Mouse (Mus musculus) lung, embryonic 16.5 days (tissue): ENCODE data around the gene Ppp5c. TPM values are rescaled to one million over a fixed set of nuclear protein-coding genes. Genes with fewer than 3 reads are reported as not detected.

Experiments used
- ATAC-seq: fragments of 200-750 bp; cut with Nextera tagmentation; 2 replicates; pipeline ENCODE4 v1.8.0; 2017; ENCODE audit warnings: low read depth, mild to moderate bottlenecking, moderate library complexity
- H3K27ac ChIP-seq: fragments of 300-500 bp; sonication (generic); 2 replicates; pipeline ENCODE4 v1.5.1; 2014; ENCODE audit warnings: mild to moderate bottlenecking, control low read depth, low read length
- H3K27me3 ChIP-seq: fragments of 300-500 bp; sonication (generic); 2 replicates; pipeline ENCODE4 v1.6.1; 2014; ENCODE audit warnings: low read depth, low read length, mixed read lengths; ENCODE audit not compliant: control insufficient read depth, insufficient read depth
- H3K36me3 ChIP-seq: fragments of 300-500 bp; sonication (generic); 2 replicates; pipeline ENCODE4 v1.6.1; 2014; ENCODE audit warnings: low read length; ENCODE audit not compliant: control insufficient read depth, insufficient read depth
- H3K4me1 ChIP-seq: fragments of 300-500 bp; sonication (generic); replicated peaks from 2 replicates; pipeline ENCODE4 v1.6.1; 2014; ENCODE audit warnings: low read length, mixed read lengths; ENCODE audit not compliant: control insufficient read depth, insufficient read depth
- H3K4me2 ChIP-seq: fragments of 300-500 bp; sonication (generic); 2 replicates; pipeline ENCODE4 v1.6.1; 2014; ENCODE audit warnings: low read depth, low read length, control low read depth
- H3K4me3 ChIP-seq: fragments of 300-500 bp; sonication (generic); 2 replicates; pipeline ENCODE4 v1.5.1; 2014; ENCODE audit warnings: mild to moderate bottlenecking, low read length, control low read depth
- H3K9ac ChIP-seq: fragments of 300-500 bp; sonication (generic); 2 replicates; pipeline ENCODE4 v1.6.1; 2014; ENCODE audit warnings: low read length, control low read depth
- H3K9me3 ChIP-seq: fragments of 300-500 bp; sonication (generic); 2 replicates; pipeline ENCODE4 v1.6.1; 2016; ENCODE audit warnings: low read length; ENCODE audit not compliant: control insufficient read depth
- WGBS: fragments of 180-500 bp; shearing (Covaris S2); extraction: QIAGEN DNeasy Blood & Tissue Kit; methylation state at CpG from one replicate; pipeline ENCODE4 v1.1.7; 2014; 5-methylcytosine and 5-hydroxymethylcytosine counted together
- polyA plus RNA-seq: library from polyadenylated mRNA; unstranded; fragments of >200 nt; fragmentation: Nextera tagmentation; extraction: Ambion mirVana; gene quantifications from 2 replicates; pipeline ENCODE4 v1.2.1, GENCODE M21; 2015

Ppp5c gene
- polyA plus RNA-seq, 1 experiment from 2014 or later: 105 TPM

DNA sequence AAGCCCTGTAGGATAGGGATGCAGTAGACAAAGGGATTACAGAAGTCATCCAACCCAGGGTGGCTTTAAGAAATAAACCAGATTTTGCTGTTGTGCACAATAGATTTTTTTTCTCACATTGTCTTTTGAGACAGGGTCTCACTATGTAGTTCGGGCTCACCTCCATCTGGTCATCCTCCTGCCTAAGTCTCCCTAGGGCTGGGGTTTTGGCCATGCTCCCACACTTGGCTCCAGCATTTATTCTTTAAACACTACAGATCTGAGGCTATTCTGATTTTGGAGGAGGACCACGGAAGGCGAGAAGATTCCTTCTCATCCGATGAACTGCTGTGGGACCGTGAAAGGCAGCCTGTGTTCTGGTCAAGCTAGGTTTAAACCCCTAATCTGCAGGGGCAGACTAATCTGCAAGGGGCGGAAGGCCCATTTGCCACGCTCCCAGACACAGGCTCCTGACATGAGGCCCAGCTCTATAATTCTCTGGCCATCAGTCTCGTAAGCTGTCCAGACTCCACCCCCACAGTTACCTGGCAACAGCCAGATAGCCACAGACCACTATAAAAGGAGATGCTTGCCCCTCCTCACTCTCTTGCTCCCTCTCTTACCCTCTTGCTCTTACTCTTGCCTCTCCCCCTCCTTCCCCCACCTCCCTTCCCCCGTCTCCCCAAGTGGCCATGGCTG, 10.4 kb upstream of the Ppp5c start:
- Histone ChIP-seq H3K4me1 (no peaks in the 10 kb centered on the region), H3K9me3 (no peaks in the 10 kb centered on the region), H3K27me3 (no peaks in the 10 kb centered on the region), H3K4me2 (no peak overlapping the region), H3K36me3 (peaks cover 74% of the 10 kb centered on the region), H3K9ac (no peak overlapping the region), H3K4me3 (no peak overlapping the region), H3K27ac (no peak overlapping the region)
- WGBS: 69% methylated on average over 9 of the region's 9 CpGs
- no peak for ATAC-seq

DNA sequence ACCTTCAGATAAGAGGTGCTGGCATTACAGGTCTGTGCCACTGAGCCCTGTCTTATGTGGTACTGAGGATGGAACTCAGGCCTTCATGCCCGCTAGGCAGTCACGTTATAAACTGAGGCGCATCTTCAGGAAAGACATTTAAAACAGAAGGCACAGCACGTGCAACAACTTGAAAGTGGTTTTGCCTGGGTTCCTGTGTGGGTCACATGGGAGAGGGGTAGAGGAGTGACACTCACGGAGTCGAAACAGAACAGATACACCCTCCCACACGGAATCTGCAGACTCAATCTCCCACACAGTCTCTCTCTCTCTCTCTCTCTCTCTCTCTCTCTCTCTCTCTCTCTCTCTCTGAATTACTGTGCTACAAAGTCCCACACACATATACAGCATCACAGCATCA, 2.5 kb upstream of the Ppp5c start:
- peaks cover 20% of the 10 kb centered on the region for H3K4me1 ChIP-seq
- WGBS: 73% methylated on average over 7 of the region's 7 CpGs
- no peak overlapping the region for H3K4me3 ChIP-seq
- peaks cover 35% of the 10 kb centered on the region for H3K36me3 ChIP-seq
- no peaks in the 10 kb centered on the region for H3K9me3 ChIP-seq
- ATAC-seq: no peak
- H3K4me2 ChIP-seq: no peak overlapping the region
- H3K27me3 ChIP-seq: no peaks in the 10 kb centered on the region
- H3K9ac ChIP-seq: no peak overlapping the region
- no peak overlapping the region for H3K27ac ChIP-seq

DNA sequence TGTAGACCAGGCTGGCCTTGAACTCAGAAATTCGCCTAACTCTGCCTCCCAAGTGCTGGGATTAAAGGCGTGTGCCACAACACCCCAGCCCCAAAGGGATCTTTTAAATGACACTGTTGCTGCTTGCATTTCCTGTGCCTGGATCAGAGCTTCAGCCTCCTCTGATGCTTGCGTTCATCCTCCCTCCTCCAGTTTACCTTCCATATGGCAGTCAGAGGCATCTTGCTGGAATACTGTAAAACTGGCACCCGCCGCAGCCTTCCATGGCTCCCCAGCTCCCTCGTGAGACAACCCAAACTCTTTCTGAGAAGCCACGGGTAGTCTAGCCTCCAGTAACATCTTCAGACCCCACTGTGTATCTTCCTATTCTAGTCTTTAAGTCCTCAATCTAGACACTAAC, 1.2 kb upstream of the Ppp5c start:
- H3K9ac ChIP-seq: no peak overlapping the region

DNA sequence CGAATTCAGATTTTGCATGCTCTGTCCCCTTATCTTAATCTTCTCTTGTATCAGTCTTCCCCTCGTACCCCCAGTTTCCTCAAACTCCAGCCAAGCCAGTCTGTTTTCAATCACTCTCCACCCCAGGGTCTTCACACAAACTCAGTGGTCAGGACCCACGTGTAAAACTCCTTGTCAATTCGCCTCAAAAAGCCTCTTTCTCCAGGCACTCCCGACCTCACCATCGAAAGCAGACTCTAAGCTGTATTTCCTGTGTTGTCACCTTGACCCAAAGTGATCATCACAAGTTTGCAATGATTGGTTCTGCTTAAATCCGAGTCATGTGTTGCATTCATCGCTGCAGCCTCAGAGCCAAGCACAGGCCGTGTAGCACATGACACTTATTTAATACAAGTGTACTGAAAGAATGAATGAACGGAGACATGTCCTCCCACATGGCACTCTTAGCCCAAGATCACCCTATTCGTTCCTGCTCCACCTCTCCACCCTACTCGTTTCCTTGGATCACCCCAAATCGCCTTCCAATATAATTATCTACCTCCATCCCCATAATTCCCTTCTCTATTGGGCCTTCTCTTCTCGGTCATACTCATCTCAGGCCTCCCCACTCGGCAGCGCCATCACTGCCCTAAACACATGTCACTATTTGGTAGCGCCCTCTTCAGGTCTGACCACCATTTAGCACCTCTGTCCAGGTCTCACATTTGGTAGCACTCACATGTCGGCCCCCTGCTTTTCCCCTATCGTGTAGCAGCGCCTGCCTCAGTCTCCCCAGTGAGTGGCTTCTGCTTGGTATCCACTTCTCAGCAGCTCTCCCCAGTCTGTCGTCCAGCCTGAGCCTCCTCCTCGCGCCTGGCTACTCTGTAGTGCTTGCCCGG, 775 bp downstream of the Ppp5c start:
- Histone ChIP-seq H3K4me1 (peaks cover 42% of the 10 kb centered on the region), H3K27ac (peak overlapping the region; percentile 92), H3K9ac (peak overlapping the region; percentile 91), H3K4me2 (peak overlapping the region; percentile 75), H3K27me3 (no peaks in the 10 kb centered on the region), H3K36me3 (peaks cover 17% of the 10 kb centered on the region), H3K4me3 (peak overlapping the region; percentile 85), H3K9me3 (no peaks in the 10 kb centered on the region)
- peak; percentile 39 for ATAC-seq
- WGBS: 4% methylated on average over 24 of the region's 24 CpGs

More for the DNA sequence above, 1.2 kb upstream of the Ppp5c start:
- H3K27me3 ChIP-seq: no peaks in the 10 kb centered on the region
- peaks cover 33% of the 10 kb centered on the region for H3K4me1 ChIP-seq
- ATAC-seq: no peak
- H3K27ac ChIP-seq: no peak overlapping the region
- H3K4me2 ChIP-seq: no peak overlapping the region
- H3K36me3 ChIP-seq: peaks cover 22% of the 10 kb centered on the region
- H3K9me3 ChIP-seq: no peaks in the 10 kb centered on the region
- H3K4me3 ChIP-seq: no peak overlapping the region
- 69% methylated on average over 7 of the region's 7 CpGs for WGBS

DNA sequence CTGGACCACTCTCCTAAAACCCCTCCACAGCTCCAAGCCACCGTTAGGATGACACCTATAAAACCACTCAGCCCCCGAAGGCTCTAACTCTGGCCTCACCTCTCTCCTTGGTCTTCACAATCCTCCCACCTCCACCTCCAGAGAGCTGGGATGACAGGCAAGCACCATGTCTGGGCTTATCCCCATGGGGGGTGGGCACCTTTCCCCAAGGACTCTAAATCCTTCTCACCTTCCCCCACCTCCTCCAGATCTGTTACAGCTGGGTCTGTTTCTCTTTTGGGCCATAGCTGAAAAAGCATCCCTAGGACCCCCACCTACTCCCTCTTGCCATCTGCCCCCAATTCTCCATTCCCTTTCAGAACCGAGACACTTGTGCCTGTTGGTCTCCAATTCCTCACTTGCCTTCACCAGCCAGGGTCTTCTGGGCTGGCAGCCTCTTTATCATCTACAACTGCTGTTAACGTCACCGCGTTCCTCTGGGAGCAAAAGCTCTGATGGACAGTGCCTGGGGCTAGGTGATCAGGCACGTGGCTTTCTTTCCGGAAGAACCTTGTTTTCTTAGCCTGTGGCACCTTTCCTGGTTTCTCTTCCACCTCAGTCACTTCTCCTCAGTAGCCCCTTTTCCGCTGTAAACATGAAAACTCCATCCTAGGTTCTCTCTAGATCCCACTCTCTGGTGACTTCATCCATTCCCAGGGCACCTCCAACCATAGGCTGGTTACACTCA, 1.7 kb downstream of the Ppp5c start:
- H3K27ac ChIP-seq: peak overlapping the region; percentile 89
- WGBS: 63% methylated on average over 9 of the region's 9 CpGs

DNA sequence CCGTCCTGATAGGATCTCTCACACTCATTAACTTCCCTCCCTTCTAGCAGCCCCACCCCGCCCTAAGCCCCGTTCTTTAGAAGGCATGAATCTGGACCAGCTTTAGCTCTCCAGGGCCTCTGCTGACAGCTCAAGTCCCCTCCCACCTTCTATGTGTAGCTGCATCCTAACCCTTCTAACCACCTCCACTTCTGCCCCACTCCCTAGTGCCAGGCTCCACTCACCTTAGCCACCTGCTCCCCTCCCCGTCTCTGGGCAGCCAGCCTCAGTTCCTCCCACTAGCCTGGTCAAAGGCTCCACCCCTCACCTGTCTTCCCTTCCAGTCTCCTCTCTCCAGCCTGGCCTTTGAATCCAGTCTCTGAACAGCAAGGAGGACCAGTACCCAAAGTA, 2.2 kb downstream of the Ppp5c start:
- peaks cover 42% of the 10 kb centered on the region for H3K4me1 ChIP-seq
- H3K9me3 ChIP-seq: no peaks in the 10 kb centered on the region
- no peak overlapping the region for H3K4me3 ChIP-seq
- 54% methylated on average over 4 of the region's 4 CpGs for WGBS
- peaks cover 19% of the 10 kb centered on the region for H3K36me3 ChIP-seq
- H3K27me3 ChIP-seq: no peaks in the 10 kb centered on the region
- H3K4me2 ChIP-seq: peak overlapping the region; percentile 25
- ATAC-seq: no peak
- peak overlapping the region; percentile 46 for H3K9ac ChIP-seq
- H3K27ac ChIP-seq: peak overlapping the region; percentile 89

More for the DNA sequence above, 1.7 kb downstream of the Ppp5c start:
- H3K4me1 ChIP-seq: peaks cover 42% of the 10 kb centered on the region
- peak overlapping the region; percentile 85 for H3K4me3 ChIP-seq
- peak overlapping the region; percentile 75 for H3K4me2 ChIP-seq
- H3K9me3 ChIP-seq: no peaks in the 10 kb centered on the region
- peaks cover 16% of the 10 kb centered on the region for H3K36me3 ChIP-seq
- peak overlapping the region; percentile 91 for H3K9ac ChIP-seq
- no peaks in the 10 kb centered on the region for H3K27me3 ChIP-seq
- no peak for ATAC-seq

DNA sequence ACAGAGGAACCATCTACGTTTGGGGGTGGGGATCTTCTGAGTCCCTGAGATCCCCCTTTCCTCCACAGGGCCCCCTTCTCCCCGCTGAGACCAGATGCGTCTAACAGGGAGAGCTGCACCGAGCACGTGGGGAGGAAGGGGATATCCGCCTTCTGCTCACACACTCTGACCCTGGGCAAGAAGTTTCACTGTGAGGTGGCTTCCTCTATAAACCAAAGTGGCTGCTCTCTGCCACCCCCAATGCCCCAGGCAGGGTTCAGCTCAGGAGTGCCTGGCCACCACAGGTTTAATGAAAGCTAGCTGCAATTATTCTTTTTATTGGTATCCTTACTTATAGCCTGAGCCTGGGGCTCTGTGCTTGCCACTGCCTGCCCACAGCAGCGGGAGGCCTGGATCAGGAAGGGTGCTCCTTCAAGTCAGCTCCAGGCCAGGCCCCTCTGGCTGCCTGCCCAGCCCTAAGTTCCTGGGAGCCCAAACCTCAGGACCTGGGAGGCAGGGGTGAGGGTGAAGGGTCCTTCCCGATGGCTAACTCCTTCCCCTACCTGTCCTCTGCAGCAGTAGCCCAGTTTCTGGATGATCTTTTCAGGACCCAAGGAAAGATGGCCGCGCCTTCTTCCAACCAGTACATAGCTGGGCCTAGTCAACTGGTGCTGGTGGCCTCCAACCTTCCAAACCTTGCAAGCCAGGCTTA, 2.8 kb downstream of the Ppp5c start:
- peaks cover 21% of the 10 kb centered on the region for H3K36me3 ChIP-seq
- H3K4me1 ChIP-seq: peaks cover 42% of the 10 kb centered on the region
- no peaks in the 10 kb centered on the region for H3K9me3 ChIP-seq
- peak overlapping the region; percentile 25 for H3K4me2 ChIP-seq
- H3K9ac ChIP-seq: peak overlapping the region; percentile 46
- peak overlapping the region; percentile 5; the same call in 1 of the 2 replicates for H3K4me3 ChIP-seq
- H3K27ac ChIP-seq: peak overlapping the region; percentile 89
- 57% methylated on average over 10 of the region's 10 CpGs for WGBS
- no peak for ATAC-seq
- no peaks in the 10 kb centered on the region for H3K27me3 ChIP-seq

DNA sequence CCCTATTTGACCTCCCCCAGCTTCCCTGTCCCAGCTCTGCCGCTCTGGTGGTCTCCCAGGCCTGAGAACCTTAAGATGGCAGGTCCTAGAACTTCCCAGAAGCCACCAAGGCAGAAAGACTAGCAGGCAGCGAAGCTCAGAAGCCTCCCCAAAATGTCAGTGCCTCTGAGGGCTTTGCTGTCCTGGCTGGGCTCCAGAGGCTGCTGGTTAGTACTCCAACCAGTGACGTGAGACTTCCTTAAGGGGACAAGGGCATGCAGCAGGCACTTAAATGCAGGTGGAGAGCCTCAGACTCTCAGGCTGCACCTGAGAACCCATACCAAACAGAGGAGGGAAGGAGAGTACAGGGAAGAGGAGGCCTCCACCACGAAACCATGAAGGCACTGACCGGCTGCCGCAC, 3.6 kb downstream of the Ppp5c start:
- peaks cover 25% of the 10 kb centered on the region for H3K36me3 ChIP-seq
- no peaks in the 10 kb centered on the region for H3K27me3 ChIP-seq
- H3K4me3 ChIP-seq: no peak overlapping the region; the same call in 1 of the 2 replicates
- H3K4me1 ChIP-seq: peaks cover 42% of the 10 kb centered on the region
- no peaks in the 10 kb centered on the region for H3K9me3 ChIP-seq
- peak; percentile 24; the same call in 1 of the 2 replicates for ATAC-seq
- H3K27ac ChIP-seq: peak overlapping the region; percentile 89
- WGBS: 68% methylated on average over 6 of the region's 6 CpGs
- peak overlapping the region; percentile 46 for H3K9ac ChIP-seq
- H3K4me2 ChIP-seq: peak overlapping the region; percentile 8
